Mouse (Mus musculus) midbrain, postnatal 0 days (tissue): ENCODE data around the gene Prss30. TPM values are rescaled to one million over a fixed set of nuclear protein-coding genes. Genes with fewer than 3 reads are reported as not detected.

Experiments
- ATAC-seq: fragments of 200-750 bp; cut with Nextera tagmentation; 2 replicates; pipeline ENCODE4 v1.8.0; 2017; ENCODE audit warnings: moderate number of reproducible peaks, mild to moderate bottlenecking, moderate TSS enrichment, moderate library complexity; ENCODE audit not compliant: low FRiP score
- DNase-seq: peaks from one replicate; pipeline ENCODE4 v3.0.0-alpha.2; 2015; ENCODE audit warnings: low spot score
- H3K27ac ChIP-seq: fragments of 300-500 bp; sonication (generic); 2 replicates; pipeline ENCODE4 v1.5.1; 2014; ENCODE audit warnings: low read depth, mild to moderate bottlenecking, low read length, mixed read lengths
- H3K27me3 ChIP-seq: fragments of 300-500 bp; sonication (generic); 2 replicates; pipeline ENCODE4 v1.6.1; 2014; ENCODE audit warnings: low read length, control low read depth, mixed read lengths; ENCODE audit not compliant: insufficient read depth
- H3K36me3 ChIP-seq: fragments of 300-500 bp; sonication (generic); 2 replicates; pipeline ENCODE4 v1.6.1; 2014; ENCODE audit warnings: low read length, control low read depth, mixed read lengths; ENCODE audit not compliant: insufficient read depth
- H3K4me1 ChIP-seq: fragments of 300-500 bp; sonication (generic); 2 replicates; pipeline ENCODE4 v1.6.1; 2014; ENCODE audit warnings: mild to moderate bottlenecking, control low read depth, antibody characterized with exemption, low read length, mixed read lengths; ENCODE audit not compliant: insufficient read depth
- H3K4me2 ChIP-seq: fragments of 300-500 bp; sonication (generic); 2 replicates; pipeline ENCODE4 v1.6.1; 2014; ENCODE audit warnings: low read depth, mild to moderate bottlenecking, low read length, mixed read lengths; ENCODE audit not compliant: poor library complexity, severe bottlenecking
- H3K4me3 ChIP-seq: fragments of 300-500 bp; sonication (generic); 2 replicates; pipeline ENCODE4 v1.5.1; 2014; ENCODE audit warnings: low read depth, mild to moderate bottlenecking, low read length, moderate library complexity
- H3K9ac ChIP-seq: fragments of 300-500 bp; sonication (generic); replicated peaks from 2 replicates; pipeline ENCODE4 v1.6.1; 2014; ENCODE audit warnings: mild to moderate bottlenecking, low read length, moderate library complexity, mixed read lengths; ENCODE audit not compliant: poor library complexity, severe bottlenecking
- H3K9me3 ChIP-seq: fragments of 300-500 bp; sonication (generic); 2 replicates; pipeline ENCODE4 v1.6.1; 2016; ENCODE audit warnings: low read length, control low read depth
- CTCF ChIP-seq: IDR thresholded peaks from 2 replicates; pipeline ENCODE4 v1.5.1; 2016; ENCODE audit warnings: antibody characterized with exemption, mild to moderate bottlenecking
- WGBS: fragments of 180-500 bp; shearing (Covaris S2); extraction: QIAGEN DNeasy Blood & Tissue Kit; methylation state at CpG from one replicate; pipeline ENCODE4 v1.1.7; 2014; 5-methylcytosine and 5-hydroxymethylcytosine counted together
- polyA plus RNA-seq: library from polyadenylated mRNA; unstranded; fragments of >200 nt; fragmentation: Nextera tagmentation; extraction: Ambion mirVana; gene quantifications from 2 replicates; pipeline ENCODE4 v1.2.1, GENCODE M21; 2015
- total RNA-seq: library from RNA; depleted of rRNA; stranded (reverse); fragments of >200 nt; gene quantifications from 2 replicates; pipeline ENCODE4 v1.2.3, GENCODE M21; 2014; rRNA removed

Gene Prss30
- total RNA-seq (1.8 TPM in 1 of 2 replicates, not detected in the other), polyA plus RNA-seq (0.15 and 0.17 TPM in 2 replicates)

GRCm38 (mm10) chr17:23980297-23980909, at the start of gene Prss30:
TSS of gene Prss30 (minus strand) at chr17:23980566.
- DNase-seq: no peak
- no peaks in the 10 kb centered on the region for H3K9me3 ChIP-seq

GRCm38 (mm10) chr17:24029477-24029876, 49.1 kb upstream of the Prss30 start:
- ATAC-seq (no peak), DNase-seq (no peak)
- H3K36me3 ChIP-seq: no peaks in the 10 kb centered on the region
- no peak overlapping the region for H3K4me3 ChIP-seq
- no peaks in the 10 kb centered on the region for H3K27me3 ChIP-seq
- H3K9ac ChIP-seq: no peak overlapping the region
- H3K4me2 ChIP-seq: no peak overlapping the region
- H3K27ac ChIP-seq: no peak overlapping the region
- no peak for TF ChIP-seq CTCF
- WGBS: 81% methylated on average over 7 of the region's 7 CpGs
- H3K4me1 ChIP-seq: no peaks in the 10 kb centered on the region
- no peaks in the 10 kb centered on the region for H3K9me3 ChIP-seq

More at GRCm38 (mm10) chr17:23980297-23980909, at the start of gene Prss30:
- Histone ChIP-seq H3K4me1 (no peaks in the 10 kb centered on the region), H3K27me3 (no peaks in the 10 kb centered on the region), H3K9ac (no peak within 1 kb of the TSS), H3K27ac (no peak within 1 kb of the TSS), H3K4me3 (no peak within 1 kb of the TSS), H3K36me3 (no peaks in the 10 kb centered on the region), H3K4me2 (no peak within 1 kb of the TSS)
- no peak for TF ChIP-seq CTCF
- no peak for ATAC-seq
- WGBS: 79% methylated on average over 10 of the region's 10 CpGs

GRCm38 (mm10) chr17:24021375-24022199, 41.2 kb upstream of the Prss30 start:
- Histone ChIP-seq H3K27me3 (no peaks in the 10 kb centered on the region), H3K36me3 (no peaks in the 10 kb centered on the region), H3K4me3 (no peak overlapping the region), H3K27ac (no peak overlapping the region), H3K9ac (no peak overlapping the region), H3K9me3 (no peaks in the 10 kb centered on the region), H3K4me1 (no peaks in the 10 kb centered on the region), H3K4me2 (no peak overlapping the region)
- ATAC-seq: no peak
- no peak for DNase-seq
- 79% methylated on average over 5 of the region's 5 CpGs for WGBS
- no peak for TF ChIP-seq CTCF

GRCm38 (mm10) chr17:24020696-24021095, 40.3 kb upstream of the Prss30 start:
- H3K9ac ChIP-seq: no peak overlapping the region
- no peak overlapping the region for H3K4me3 ChIP-seq
- DNase-seq (no peak), ATAC-seq (no peak)
- no peak overlapping the region for H3K27ac ChIP-seq
- H3K9me3 ChIP-seq: no peaks in the 10 kb centered on the region
- WGBS: 87% methylated on average over 6 of the region's 6 CpGs
- TF ChIP-seq CTCF: no peak
- H3K4me1 ChIP-seq: no peaks in the 10 kb centered on the region
- H3K36me3 ChIP-seq: no peaks in the 10 kb centered on the region
- no peak overlapping the region for H3K4me2 ChIP-seq
- H3K27me3 ChIP-seq: no peaks in the 10 kb centered on the region

- WGBS: 27% methylated on average over 14 of the region's 14 CpGs
- peak; percentile 49 for TF ChIP-seq CTCF
- no peak for ATAC-seq
These were observed 35.4 kb upstream of the Prss30 start for GRCm38 (mm10) chr17:24015727-24016126.

GRCm38 (mm10) chr17:24014433-24014965, 34.1 kb upstream of the Prss30 start:
- ATAC-seq (no peak), DNase-seq (no peak)
- H3K9me3 ChIP-seq: no peaks in the 10 kb centered on the region
- WGBS: 88% methylated on average over 5 of the region's 5 CpGs
- H3K4me2 ChIP-seq: no peak overlapping the region
- no peaks in the 10 kb centered on the region for H3K27me3 ChIP-seq
- no peak overlapping the region for H3K9ac ChIP-seq
- H3K27ac ChIP-seq: no peak overlapping the region
- TF ChIP-seq CTCF: no peak
- no peaks in the 10 kb centered on the region for H3K36me3 ChIP-seq
- H3K4me3 ChIP-seq: no peak overlapping the region
- no peaks in the 10 kb centered on the region for H3K4me1 ChIP-seq

More at GRCm38 (mm10) chr17:24015727-24016126, 35.4 kb upstream of the Prss30 start:
- Histone ChIP-seq H3K4me1 (no peaks in the 10 kb centered on the region), H3K9me3 (no peaks in the 10 kb centered on the region), H3K4me3 (no peak overlapping the region), H3K9ac (no peak overlapping the region), H3K4me2 (no peak overlapping the region), H3K36me3 (no peaks in the 10 kb centered on the region), H3K27me3 (no peaks in the 10 kb centered on the region), H3K27ac (no peak overlapping the region)
- DNase-seq: no peak
